Mouse (Mus musculus) adipose tissue, adult 10 weeks (tissue): ENCODE results near the gene Rnaseh2b. TPM values are rescaled to one million over a fixed set of nuclear protein-coding genes. Genes with fewer than 3 reads are reported as not detected.

Experiments
- polyA plus RNA-seq: library from polyadenylated mRNA; stranded (reverse); fragments of 350-450 nt; fragmentation: Illumina TruSeq; extraction: RNeasy Lipid Tissue Mini Kit (QIAGEN cat#74804); gene quantifications from one replicate; pipeline ENCODE4 v1.2.3, GENCODE M21; 2014; ENCODE audit warnings: low read depth, low replicate concordance

Gene Rnaseh2b
- 9.6 TPM for polyA plus RNA-seq

DNA sequence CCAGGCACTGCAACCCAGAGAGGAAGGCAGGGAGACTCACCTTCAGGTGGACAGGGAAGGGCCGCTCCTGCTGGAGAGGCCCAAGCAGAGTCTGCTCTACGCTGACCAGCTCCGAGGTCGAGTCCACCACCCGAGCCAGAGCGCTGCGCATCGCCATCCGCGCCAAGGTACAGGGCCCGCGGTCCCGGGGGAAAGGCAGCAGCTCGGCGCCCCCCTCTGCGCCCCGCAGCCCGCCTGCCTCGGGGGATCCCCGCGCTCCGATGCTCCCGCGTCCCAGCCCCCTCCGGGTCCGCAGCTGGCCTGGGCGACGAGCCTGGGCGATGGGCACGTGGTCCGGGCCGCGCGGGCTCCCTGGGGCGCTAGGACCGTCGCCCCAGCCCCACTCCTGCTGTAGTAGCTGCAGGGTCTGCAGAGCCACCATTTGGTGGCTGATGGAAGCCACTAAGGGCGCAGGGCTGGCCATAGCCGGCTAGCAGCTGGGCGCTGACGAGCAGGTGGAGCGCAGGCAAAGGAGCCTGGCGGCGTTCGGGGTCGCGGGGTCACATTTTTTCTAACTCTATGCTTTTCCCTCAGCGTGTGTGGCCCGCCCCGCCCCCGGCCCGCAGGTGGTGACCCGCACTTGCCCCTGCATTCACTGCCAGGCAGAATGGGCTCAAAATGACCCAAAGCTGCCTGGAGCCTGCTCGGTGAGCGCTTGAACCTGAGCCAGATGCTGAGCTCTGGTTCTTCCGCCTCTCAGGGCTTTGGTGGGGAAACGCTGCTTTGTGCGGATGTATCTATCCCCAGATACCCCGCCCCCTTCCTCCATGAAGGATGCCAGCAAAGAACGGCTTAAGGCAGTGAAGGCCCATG is at the start of gene Rnaseh2b, which contains the start of gene Dleu7:
Rnaseh2b (plus strand) TSS at position 102 of the 852 bp plus-strand sequence.
Dleu7 (minus strand) TSS at position 560 of the 852 bp plus-strand sequence.

Other genes with a start within 250 kb of the Rnaseh2b start
- gene Dleu7, start 458 bp downstream of the Rnaseh2b start, polyA plus RNA-seq = 0.53 TPM
- gene Gucy1b2, start 163.7 kb downstream of the Rnaseh2b start, polyA plus RNA-seq = not detected